Mouse (Mus musculus) cerebellum, adult 11-12 months (tissue): ENCODE results near the gene Tmem19.
"Not testable (repeated sequence)": the region's sequence is repeated elsewhere in the genome, so short reads cannot be mapped to it uniquely, and the experiment has no call there.

Source experiments
- DNase-seq: peaks from one replicate; pipeline ENCODE4 v3.0.0; 2022

The Tmem19 gene

DNA sequence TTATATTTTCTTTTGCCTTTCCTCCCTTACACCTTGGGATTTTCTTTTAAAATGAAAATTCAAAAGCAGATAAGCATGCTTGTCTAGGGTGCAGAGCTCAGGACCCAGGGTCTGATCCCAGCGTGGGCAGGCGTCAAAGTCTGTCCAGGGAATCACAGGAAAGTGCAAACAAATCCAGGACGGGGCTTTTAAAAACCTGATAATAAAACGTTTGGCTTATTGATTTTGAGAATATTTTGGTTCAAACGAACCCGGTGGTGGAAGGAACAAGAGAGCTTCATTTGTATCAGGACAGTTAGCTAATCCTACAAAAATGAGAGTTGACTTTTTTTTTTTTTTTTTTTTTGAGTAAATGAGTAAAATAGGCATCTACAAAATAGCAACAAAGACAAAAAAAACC, 14.2 kb downstream of the Tmem19 start:
- DNase-seq, result no peak

DNA sequence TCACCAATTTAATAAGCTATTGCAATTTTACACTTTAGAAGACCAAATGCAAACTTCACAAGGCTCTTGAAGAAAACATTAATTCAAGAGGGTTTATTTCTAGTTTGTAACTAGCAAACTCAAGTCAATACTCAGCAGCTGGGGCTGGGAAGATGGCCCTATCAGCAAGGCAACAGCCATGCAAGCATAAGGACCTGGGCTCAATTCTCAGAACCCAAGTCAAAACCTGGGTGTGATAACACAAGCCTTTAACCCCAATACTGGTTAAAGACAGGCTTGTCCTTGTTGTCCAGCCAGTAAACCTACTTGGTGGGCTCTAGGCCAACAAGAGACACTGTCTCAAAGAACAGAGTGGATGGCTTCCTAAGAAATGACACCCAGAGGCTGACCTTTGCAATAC, 15.9 kb downstream of the Tmem19 start:
- no peak for DNase-seq

DNA sequence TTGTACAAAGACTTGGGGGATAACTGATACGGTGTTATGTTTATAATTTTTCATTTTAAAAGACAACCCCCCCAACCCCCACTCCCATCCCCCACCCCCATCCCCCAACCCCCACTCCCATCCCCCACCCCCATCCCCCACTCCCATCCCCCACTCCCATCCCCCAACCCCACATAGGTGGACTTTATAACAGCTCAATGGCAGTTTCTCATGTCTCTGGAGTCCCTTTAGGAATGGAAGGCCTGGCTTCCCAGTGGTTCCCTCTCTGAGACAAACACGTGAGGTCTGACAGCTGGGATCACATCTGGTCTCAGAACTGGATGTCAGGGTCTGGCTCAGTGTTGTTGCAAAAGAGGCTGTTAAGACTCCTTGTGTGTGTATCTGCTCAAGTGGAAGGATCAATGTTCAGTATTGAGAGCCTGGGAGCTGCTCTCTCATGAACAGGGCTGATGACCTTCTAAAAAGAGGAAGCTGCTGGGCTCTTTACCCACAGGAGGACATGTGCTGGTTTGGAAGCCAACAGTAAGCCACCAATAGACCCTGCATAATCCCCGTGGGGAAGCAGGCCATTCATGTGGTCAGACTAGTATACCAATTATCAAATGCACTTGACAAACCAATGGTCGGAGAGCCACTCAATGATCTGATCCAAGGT, 19.4 kb downstream of the Tmem19 start:
- DNase-seq, result no peak

DNA sequence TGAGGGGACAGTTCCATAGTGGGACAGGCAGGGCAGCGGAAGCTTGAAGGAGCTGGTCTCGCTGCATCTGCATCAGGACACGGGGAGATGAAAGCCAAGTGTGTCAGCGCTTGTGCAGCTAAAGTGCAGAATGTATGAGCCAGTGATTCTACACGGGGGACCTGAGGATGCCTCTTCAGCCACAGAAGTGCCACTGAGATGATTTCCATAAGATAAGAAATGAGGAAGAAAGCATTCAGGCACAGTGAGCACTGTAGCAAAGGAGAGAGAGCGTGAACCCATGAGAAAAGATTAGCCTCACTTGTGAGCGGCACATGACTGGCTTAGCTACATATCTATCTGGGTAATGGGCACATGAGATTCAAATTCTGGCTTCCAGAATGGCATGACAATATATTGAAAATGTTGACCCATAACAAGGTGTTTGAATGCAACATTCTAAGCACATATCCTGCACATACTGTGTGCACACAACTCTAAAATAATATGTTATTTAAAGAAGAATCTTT, 22.4 kb downstream of the Tmem19 start:
- DNase-seq, result no peak

DNA sequence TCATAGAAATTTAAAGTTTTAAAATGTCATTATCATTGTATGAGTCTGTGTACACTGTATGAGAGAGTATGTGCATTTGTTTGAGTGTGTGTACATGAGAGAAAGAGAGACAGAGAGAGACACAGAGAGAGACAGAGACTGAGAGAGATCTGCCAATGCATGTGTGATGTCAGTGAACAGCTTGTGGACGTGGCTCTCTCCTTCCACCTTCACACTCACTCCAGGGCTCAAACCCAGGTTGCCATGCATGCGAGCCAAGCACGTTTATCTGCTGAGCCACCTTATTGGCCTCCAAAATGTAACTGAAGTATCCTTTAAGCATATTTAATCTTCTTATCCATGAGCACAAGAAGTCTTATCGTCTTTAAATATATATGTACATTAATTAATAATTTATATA, 25.4 kb downstream of the Tmem19 start:
- DNase-seq, result no peak

DNA sequence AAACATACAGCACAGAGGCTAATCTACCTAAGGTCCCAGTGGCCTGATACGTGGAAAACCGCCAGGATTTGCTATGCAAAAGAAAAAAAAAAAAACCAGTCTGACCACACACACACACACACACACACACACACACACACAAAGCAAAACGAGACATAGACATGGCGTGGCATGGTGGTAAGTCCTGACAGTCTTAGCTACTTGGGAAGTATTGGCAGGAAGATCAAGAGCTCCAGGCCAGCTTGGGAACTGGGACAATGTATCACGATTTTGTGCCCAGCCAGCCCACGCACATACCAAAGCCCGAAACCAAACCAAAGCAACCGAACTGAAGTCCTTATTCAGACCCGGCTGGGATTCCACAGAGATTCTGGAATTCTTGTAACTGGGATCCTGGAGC, 28.8 kb downstream of the Tmem19 start:
- no peak for DNase-seq

DNA sequence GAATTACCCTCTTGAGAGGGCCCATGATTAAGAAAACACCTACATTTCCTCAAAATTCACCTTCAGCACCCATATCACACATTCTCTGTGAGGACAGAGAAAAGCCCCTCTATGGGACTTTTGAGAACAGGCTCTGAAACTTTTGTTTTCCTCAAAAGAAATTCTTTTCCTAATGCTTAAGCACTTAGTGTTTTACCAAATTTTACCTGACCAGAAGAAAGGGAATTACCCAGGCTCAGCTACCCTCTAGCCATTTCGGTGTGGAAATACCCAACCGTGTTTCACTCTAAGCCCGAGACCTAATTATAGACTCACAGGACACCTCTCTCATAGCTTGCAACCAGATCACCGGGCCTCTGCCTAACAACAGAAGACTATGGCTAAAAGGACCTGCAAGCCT, 29.3 kb downstream of the Tmem19 start:
- DNase-seq, result no peak

DNA sequence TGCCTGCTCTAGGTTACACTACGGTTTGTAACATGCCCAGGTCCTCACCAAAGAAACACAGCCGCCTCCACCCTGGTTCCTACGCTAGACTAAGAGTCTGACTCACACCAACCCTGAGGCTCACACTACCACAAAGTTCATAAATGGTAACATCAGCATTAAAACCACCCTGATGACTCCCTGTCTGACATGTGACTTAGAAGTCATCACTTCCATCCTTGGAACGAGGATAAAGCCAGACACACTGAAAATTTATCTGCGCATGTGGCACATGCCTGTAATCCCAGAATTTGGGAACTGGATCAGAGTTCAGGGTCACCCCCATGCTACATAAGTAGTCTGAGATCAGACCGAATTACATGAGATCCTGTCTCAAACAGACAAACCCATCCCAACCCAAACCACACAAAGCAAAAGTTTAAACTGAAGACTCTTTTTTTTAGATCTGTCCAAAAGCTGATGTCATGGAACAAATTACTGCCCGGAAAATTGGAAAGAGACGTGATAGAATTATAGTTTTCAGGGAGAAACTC, 29.8 kb downstream of the Tmem19 start:
- no peak for DNase-seq

DNA sequence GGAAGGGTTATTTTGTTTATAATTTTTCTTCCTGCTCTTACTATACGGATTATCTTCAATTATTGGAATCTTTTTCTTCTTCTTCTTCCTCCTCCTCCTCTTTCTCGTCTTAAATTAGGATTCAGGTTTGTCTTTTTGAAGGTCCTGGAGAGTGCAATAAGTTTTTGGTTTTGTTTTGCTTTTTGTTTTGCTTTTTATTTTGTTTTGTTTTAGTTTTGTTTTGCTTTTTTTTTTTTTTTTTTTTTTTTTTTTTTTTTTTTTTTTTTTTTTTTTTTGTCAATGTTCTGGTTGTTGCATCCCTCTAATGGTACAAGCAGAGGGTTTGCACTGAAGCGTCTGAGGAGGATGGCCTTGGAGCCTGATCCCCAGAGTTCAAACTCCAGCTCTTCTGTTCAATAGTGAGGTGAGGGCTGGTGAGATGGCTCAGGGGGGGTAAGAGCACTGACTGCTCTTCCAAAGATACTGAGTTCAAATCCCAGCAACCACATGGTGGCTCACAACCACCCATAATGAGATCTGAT, 33.2 kb downstream of the Tmem19 start:
- DNase-seq, result no peak

DNA sequence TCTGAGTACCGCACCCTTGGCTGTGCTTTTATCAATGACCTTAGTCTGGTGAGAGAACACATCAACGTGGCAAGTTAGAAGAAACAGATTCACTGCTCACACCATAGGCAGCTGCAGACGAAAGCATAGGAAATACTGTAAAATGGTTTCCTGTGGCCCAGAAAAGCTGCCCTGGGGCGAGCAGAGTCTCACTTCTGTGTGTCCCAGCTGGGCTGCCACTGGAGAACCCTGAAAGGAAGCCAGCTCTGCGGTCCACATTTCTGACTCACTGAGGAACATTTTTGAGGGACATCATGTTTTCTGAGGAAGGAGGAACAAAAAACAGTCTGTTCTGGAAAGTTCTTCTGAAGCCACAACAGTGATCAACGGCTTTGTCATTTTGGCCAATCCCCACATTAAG, 33.8 kb downstream of the Tmem19 start:
- DNase-seq, result no peak

DNA sequence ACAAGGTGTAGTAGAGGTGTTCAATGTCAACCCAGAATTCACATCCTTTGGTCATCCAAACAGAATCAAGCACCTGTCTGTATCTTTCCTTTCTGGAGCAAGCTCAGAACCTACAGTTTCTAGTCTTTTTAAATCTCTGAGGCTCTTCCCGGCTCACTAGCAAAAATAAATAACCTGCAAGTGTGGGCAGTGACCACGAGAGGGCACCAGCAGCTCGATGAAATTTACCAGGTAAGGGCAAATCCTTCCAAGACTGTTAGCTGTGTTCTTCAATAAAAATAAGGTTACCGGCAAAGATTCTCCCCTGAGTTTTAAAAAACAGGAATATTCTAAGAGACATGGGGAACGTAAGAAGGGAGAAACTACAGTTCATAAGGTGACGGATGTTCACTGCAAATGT, 39.0 kb downstream of the Tmem19 start:
- DNase-seq, result peak; percentile 47

DNA sequence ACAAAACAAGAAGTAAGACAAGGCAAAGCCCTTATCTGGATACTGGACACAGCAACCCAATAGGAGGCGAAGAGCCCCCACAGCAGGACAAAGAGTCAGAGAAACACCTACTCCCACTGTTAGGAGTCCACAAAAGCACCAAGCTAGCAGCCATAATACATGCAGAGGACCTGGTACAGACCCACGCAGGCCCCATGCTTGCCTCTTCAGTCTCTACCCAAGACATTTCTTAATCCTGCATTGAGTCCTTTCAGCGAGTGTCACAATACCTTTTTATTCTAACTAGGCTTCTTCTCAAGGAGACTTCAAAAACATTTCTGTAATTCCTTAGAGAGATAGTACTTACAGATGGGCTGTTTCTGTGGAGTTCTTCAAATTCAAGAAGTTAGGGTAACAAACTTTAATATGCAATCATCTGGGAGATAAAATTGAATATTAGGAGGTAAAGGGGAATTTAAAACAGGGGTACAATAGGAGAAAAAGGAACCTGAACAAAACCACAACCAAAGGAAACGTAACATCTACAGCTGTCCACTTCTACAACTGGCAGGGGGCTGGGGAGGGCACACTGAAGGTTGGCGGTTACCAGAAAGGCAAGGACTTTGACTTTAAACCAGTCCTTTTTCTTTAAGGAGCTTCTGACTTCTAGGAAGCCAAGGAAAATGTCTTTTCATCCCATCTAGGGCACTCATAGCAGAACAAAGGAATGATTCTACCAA, 40.8 kb downstream of the Tmem19 start:
- DNase-seq, result no peak

DNA sequence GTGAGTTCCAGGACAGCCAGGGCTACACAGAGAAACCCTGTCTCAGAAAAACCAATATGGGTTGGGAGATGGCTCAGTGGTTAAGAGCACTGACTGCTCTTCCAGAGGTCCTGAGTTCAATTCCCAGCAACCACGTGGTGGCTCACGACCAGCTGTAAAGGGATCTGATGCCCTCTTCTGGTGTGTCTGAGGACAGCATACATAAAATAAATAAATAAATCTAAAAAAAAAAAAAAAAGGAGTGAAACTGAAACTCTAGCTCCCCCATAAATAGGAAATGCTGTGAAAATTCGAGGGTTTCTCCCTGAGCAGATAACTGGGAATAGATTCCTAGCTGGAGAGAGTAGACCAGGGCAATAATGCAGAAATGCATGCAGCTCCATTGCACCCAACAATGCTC, 43.9 kb downstream of the Tmem19 start:
- DNase-seq, result not testable (repeated sequence)

DNA sequence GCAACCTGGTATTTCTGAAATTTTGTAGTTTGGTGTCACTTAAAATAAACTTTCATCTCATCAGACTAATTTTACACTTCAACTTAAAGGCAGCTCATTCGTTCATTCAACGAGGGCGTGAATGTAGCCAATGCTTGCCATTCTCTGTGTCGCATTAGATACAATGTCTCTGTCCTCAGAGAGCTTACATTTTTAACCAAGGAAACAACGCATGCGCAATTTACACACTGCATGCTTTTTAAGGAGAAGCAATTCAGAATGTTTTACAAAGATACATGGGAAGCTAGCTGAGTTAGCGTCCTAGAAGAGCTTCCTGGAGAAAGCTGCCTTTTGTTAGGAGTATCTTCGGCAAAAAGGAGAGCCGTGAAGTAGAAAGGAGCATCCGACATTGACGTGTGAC, 46.0 kb downstream of the Tmem19 start:
- DNase-seq, result no peak

DNA sequence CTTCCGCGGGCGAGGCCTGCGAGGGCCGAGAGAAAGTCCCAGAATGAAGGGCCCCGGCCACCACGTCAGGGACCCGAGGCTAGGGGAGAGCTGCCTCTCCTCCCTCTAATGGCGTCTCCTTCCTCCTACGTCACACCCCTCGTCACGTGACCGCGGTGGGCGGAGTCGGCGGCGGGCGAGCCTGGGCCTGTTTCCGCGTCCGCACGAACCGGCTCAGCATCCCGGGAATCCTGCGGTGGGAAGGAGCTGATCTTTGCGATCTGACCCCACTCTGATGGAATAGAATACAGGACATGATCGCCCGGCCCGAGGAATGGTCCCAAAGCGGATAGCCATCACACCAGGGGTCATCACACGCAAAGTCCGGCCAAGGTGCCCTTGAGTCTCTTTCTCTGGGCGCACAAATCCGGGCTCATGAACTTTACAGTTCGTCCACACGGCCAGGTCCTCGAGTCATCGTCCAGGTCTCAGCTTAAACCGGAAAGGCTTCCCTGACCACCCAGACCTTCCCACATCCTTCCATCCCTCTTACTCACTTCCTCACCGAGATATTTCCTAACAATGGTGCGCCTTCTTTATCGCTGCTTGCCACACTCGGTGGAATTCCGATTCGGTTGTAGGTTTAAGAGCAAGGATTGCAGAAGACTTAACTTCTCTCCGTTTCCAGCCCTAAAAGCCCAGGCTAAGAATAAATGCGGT, 46.7 kb downstream of the Tmem19 start, which contains the start of gene Rab21:
Gene Rab21 (minus strand): TSS at position 122 of the 699 bp plus-strand sequence.
- peak; percentile 95 for DNase-seq

DNA sequence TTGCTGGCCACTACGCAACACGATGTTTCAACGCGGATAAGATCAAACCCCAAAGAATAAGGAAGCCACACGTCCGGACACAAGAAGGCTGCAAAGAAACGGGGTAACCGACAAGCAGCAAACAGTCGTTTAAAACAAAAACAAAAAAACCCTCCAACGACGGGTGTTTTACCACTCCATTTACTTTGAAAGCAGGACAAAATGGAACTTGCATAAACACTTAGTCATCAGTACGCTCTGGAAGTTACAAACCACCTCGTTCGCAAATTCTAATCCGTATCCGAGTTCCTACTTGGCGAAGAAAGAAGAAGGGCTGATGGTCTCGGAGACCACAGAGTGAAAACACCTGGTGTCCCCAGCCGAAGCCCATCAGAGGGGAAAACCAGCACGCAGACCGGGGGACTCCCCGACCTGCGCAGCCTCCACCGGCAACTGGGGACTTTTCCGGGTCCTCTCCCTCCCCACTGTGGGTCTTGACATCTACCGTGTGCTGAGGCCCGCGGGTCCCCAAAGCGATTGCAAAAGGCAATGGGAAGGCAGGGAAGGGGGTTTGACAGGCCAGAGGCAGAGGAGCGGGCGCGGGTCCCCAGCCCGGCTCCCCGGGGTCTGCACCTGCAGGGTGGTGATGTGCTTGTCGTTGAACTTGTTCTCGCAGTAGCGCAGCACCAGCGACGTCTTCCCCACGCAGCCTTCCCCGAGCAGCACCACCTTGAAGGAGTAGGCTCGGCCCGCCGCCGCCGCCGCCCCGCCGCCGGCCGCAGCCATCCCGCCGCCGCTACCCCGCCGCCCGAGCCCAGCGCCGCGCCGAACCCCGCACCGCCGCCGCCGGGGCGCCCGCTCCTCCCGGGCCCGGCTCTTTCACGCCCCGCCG, 47.5 kb downstream of the Tmem19 start:
- DNase-seq, result peak; percentile 62

DNA sequence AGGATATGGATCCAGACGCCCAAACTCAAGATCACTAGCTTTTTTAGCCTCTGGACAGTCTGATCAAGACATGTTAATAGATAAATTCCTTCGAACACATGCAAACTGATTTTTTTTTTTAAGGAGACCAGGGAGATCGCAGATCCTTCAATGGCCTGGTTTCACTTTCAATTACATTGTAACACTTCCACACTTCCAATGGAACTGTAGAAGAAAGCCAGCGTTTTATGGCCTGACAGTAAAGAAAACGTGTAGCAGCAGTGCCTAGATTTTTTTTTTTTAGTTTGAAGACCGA, 48.1 kb downstream of the Tmem19 start:
- no peak for DNase-seq

DNA sequence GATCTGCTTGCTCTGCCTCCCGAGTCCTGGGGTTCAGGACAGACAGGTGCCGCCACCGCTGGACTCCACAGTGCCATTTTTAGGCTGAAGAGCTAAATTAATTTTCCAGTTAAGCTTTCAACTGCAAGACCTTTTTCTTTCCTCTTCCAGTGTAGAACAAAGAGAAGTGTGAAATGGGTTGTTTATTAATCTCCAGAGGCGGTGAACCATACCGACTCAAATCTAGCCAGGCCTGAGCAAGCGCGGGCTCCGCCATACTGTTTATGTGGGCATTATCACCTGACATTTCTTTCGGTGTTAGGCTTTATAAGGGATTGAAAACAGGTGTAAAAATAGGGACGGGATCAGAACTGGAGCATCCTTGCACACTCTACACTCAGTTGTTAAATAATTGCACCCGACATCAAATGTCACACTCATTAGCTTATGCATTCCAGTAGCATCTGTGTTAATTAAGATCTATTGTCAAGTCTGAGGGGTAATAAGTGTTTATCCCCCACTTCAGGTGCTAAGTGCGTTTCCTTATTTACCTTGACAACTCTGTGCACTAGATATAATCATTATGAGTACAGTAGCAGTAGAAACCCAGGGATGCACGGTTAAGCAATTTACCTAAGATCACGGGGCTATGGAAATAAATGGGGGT, 48.5 kb downstream of the Tmem19 start:
- DNase-seq, result no peak

DNA sequence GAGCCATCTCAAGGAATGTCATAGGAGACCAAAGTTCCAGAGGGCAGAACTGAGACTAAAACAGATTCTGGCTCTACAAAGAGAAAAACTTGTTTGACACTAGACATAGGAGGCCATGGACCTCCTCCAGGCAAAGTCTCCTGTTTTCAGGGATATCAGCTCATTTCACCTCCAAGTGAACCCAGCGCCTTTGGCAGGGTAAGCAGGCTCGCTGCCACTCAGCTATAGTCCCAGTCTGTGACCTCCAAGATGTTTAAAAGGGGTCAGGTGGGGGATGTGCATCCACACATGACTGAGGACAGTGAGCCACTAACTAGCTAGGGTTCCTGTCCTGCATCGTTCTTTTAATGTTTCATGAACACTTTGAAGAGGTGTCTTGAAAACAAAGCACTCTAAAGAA, 49.6 kb downstream of the Tmem19 start:
- DNase-seq, result no peak

DNA sequence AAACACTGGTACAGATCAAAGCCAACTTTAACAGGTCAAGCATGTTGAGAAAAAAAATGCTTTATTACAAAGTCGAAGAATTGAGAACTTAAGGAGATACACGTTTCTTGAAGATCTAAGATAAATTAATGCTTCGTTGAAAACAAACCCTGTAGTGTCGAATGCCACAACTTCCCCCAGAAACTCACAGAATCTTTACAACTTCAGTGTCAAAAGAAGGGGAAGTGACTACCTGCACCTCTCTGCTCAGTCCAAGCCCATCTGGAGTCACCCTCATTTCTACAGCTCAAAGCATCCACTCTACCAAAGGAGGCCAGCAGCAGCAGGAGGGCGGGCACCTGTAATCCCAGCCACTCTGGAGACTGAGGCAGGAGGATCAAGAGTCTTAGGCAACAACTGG, 50.1 kb downstream of the Tmem19 start:
- no peak for DNase-seq

DNA sequence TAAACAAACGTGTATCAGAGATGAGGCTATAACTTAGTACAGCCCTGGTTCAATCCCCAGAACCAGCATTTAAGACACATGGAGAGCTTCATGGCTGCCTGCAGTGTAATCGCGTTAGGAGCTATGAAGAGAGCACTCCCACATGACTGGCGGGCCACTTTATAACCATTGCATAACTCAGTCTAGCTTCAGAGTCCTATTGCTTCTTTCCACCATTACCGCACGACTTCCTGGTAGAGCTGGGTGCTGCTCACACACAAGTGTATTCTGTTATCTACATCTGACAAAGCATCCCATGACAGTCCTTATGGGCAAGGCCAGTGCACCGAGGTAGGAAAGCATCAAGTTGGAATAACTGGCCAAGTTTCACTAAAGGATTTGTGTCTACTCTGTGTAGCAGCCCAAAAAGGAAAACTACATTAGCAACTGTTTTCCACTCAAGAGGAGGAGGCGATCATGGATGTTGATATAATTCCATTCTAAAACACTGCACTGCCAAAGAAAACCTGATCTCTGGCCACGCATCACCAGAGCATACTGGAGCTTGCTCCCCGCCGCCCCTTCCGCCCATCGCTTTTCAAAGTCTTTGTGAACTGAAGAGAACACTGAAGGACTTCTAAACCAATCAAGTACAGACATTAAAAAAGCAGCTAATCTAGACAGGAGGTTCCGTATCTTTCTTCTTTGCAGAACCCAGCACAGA, 50.9 kb downstream of the Tmem19 start:
- DNase-seq, result no peak
